Mouse (Mus musculus) heart, adult 2 months (tissue): Measurements from ENCODE around the gene Tle2.

Source experiments
- CTCF ChIP-seq: fragments of 200-600 bp; IDR thresholded peaks from 2 replicates; pipeline ENCODE4 v1.8.1; 2022; ENCODE audit warnings: antibody characterized with exemption, mild to moderate bottlenecking, moderate library complexity
- EP300 ChIP-seq: fragments of 200-500 bp; IDR thresholded peaks from 2 replicates; pipeline ENCODE4 v1.6.1; 2011; ENCODE audit warnings: low read depth, low read length, control low read depth; ENCODE audit not compliant: insufficient read depth
- POLR2A ChIP-seq: fragments of 200-500 bp; IDR thresholded peaks from 2 replicates; pipeline ENCODE4 v1.6.1; 2011; ENCODE audit warnings: mild to moderate bottlenecking, low read depth, low read length, control low read depth; ENCODE audit not compliant: insufficient read depth

GRCm38 (mm10) chr10:81538321-81539048 lies 35.9 kb upstream of the Tle2 start:
- no peak for TF ChIP-seq CTCF
- no peak for TF ChIP-seq EP300
- TF ChIP-seq POLR2A: no peak
